Mouse (Mus musculus): ENCODE data around the gene Rab6b.

- TF ChIP-seq TAL1 (conservative IDR thresholded peaks at IDR 0.05; ENCODE audit: low read depth, low read length) (no peak), CTCF (IDR thresholded peaks at IDR 0.05; ENCODE audit: low read depth, low read length) (no peak)
These were observed 28.8 kb downstream of the Rab6b start for GRCm38 (mm10) chr9:103140384-103140783.
